Mouse (Mus musculus) G1E (cell line): ENCODE results near the gene Radil.

Experiments
- CTCF ChIP-seq: IDR thresholded peaks from 2 replicates; pipeline ENCODE4 v1.5.1; 2012; ENCODE audit warnings: low read depth, low read length, inconsistent platforms, mixed read lengths
- GATA1 ChIP-seq: IDR thresholded peaks from 2 replicates; pipeline ENCODE4 v1.6.1; 2012; ENCODE audit warnings: borderline replicate concordance, low read length, inconsistent platforms, mixed read lengths
- GATA2 ChIP-seq: IDR thresholded peaks from 2 replicates; pipeline ENCODE4 v1.6.1; 2012; ENCODE audit warnings: low read depth, low read length, inconsistent platforms, borderline replicate concordance
- POLR2AphosphoS5 ChIP-seq: IDR thresholded peaks from 2 replicates; pipeline ENCODE4 v1.6.1; 2012; ENCODE audit warnings: low read depth, low read length, inconsistent platforms; ENCODE audit not compliant: insufficient replicate concordance
- TAL1 ChIP-seq: conservative IDR thresholded peaks from 2 replicates; pipeline ENCODE4 v1.6.1; 2012; ENCODE audit warnings: low read depth, low read length, inconsistent platforms, mixed read lengths

GRCm38 (mm10) chr5:142535388-142535787, 15.5 kb downstream of the Radil start:
- TF ChIP-seq CTCF = no peak
- TF ChIP-seq POLR2AphosphoS5 = no peak
- no peak for TF ChIP-seq GATA1
- no peak for TF ChIP-seq TAL1
- no peak for TF ChIP-seq GATA2
